Comparison of ENCODE assay signal across 12 mouse cellular contexts in genomic region chr5:139326111-139326696, GRCm38 (mm10). TPM values are rescaled to one million over a fixed set of nuclear protein-coding genes. Genes with fewer than 3 reads are reported as not detected.
A peak's percentile ranks its signal among the peaks of the same experiment; 100 is the strongest.
DNase-seq lines count a peak whose midpoint lies in the region; ATAC-seq and TF ChIP-seq lines count a peak whose summit lies in the region.
"Had no signal": no experiment of that assay in that cellular context is flagged by ENCODE, and none has a peak within 500 bp of the region (broad histone marks: within the 10 kb centered on the region; RNA-seq: fewer than 3 reads in every experiment).

No protein-coding gene starts in this region.

- peaks cover 12% of the 10 kb centered on the region for H3K4me1 ChIP-seq in kidney, postnatal 0 days (replicated peaks; ENCODE audit: insufficient read depth, low read length)
- H3K4me1 ChIP-seq in kidney, adult 2 months (ENCODE audit: control insufficient read depth, insufficient read depth, low read length): 0 out of 2 replicates have a peak, but pooled peaks cover 3% of the 10 kb centered on the region
- peaks cover 13% of the 10 kb centered on the region for H3K4me1 ChIP-seq in ES-Bruce4 (ENCODE audit: control insufficient read depth, insufficient read depth, low read length)
- H3K4me1 ChIP-seq in intestine, postnatal 0 days (replicated peaks; ENCODE audit: control insufficient read depth, insufficient read depth, low read length): 0 out of 2 replicates have a peak, but pooled peaks cover 7% of the 10 kb centered on the region
- peaks cover 24% of the 10 kb centered on the region for H3K4me1 ChIP-seq in embryonic facial prominence, embryonic 10.5 days

- no peak overlapping the region for H3K4me3 ChIP-seq in kidney, postnatal 0 days (replicated peaks; ENCODE audit: low read depth, low read length)
- H3K4me3 ChIP-seq in kidney, adult 2 months (ENCODE audit: insufficient read depth, low read depth, low read length): no peak overlapping the region
- no peak overlapping the region for H3K4me3 ChIP-seq in ES-Bruce4 (ENCODE audit: low read depth, low read length)
- no peak overlapping the region for H3K4me3 ChIP-seq in intestine, postnatal 0 days (ENCODE audit: low read depth, low read length)
- no peak overlapping the region for H3K4me3 ChIP-seq in embryonic facial prominence, embryonic 10.5 days

- WGBS in kidney, postnatal 0 days: 63% methylated on average over 13 of the region's 13 CpGs
- 68% methylated on average over 13 of the region's 13 CpGs for WGBS in kidney, adult 2 months
- 68% methylated on average over 13 of the region's 13 CpGs for WGBS in intestine, postnatal 0 days
- 67% methylated on average over 13 of the region's 13 CpGs for WGBS in embryonic facial prominence, embryonic 10.5 days

- TF ChIP-seq EP300 in ES-Bruce4 (IDR thresholded peaks at IDR 0.05; ENCODE audit: insufficient read depth, low read depth, low read length): no peak

- H3K36me3 ChIP-seq in kidney, postnatal 0 days (ENCODE audit: insufficient read depth, low read length): no peaks in the 10 kb centered on the region
- no peaks in the 10 kb centered on the region for H3K36me3 ChIP-seq in kidney, adult 2 months (ENCODE audit: control insufficient read depth, insufficient read depth, low read length)
- H3K36me3 ChIP-seq in ES-Bruce4 (ENCODE audit: control insufficient read depth, insufficient read depth, low read length, poor library complexity, severe bottlenecking): no peaks in the 10 kb centered on the region
- H3K36me3 ChIP-seq in intestine, postnatal 0 days (ENCODE audit: control insufficient read depth, insufficient read depth): no peaks in the 10 kb centered on the region
- no peaks in the 10 kb centered on the region for H3K36me3 ChIP-seq in embryonic facial prominence, embryonic 10.5 days (replicated peaks)

- H3K4me2 ChIP-seq in kidney, postnatal 0 days (ENCODE audit: low read length): no peak overlapping the region
- no peak overlapping the region for H3K4me2 ChIP-seq in intestine, postnatal 0 days (replicated peaks; ENCODE audit: low read depth)

- no peak for DNase-seq in kidney, postnatal 0 days (ENCODE audit: low spot score)
- DNase-seq in kidney, adult 2 months: no peak
- DNase-seq in CD4-positive helper T cell, adult 2 months (ENCODE audit: low read depth, low spot score): peak; percentile 39
- no peak for DNase-seq in c-Kit-positive CD71-positive TER-119-positive erythroid progenitor cells, embryonic 14.5 days (ENCODE audit: low spot score)
- no peak for DNase-seq in left cerebral cortex, adult 18-20 months (ENCODE audit: low spot score in 2 of 2)
- no peak for DNase-seq in embryonic facial prominence, embryonic 10.5 days (ENCODE audit: low spot score)

- no peak for ATAC-seq in kidney, postnatal 0 days (replicated peaks; ENCODE audit: low FRiP score, low read depth)
- no peak for ATAC-seq in intestine, postnatal 0 days

- TF ChIP-seq CTCF in kidney, postnatal 0 days (IDR thresholded peaks at IDR 0.05; ENCODE audit: low read depth): peak; percentile 37; the same call in 1 of the 2 replicates
- no peak for TF ChIP-seq CTCF in kidney, adult 2 months (conservative IDR thresholded peaks at IDR 0.05; ENCODE audit: insufficient read depth, insufficient read length, low read depth, low read length)
- no peak for TF ChIP-seq CTCF in ES-Bruce4 (IDR thresholded peaks at IDR 0.05; ENCODE audit: low read depth, low read length)
- peak; percentile 60 for TF ChIP-seq CTCF in intestine, postnatal 0 days (IDR thresholded peaks at IDR 0.05; ENCODE audit: low read depth)

- H3K27ac ChIP-seq in kidney, postnatal 0 days: no peak overlapping the region
- H3K27ac ChIP-seq in kidney, adult 2 months (ENCODE audit: insufficient read depth, low read depth, low read length): no peak overlapping the region
- H3K27ac ChIP-seq in ES-Bruce4 (ENCODE audit: insufficient read depth, low read length): peak overlapping the region; percentile 3; the same call in 1 of the 2 replicates
- no peak overlapping the region; the same call in 1 of the 2 replicates for H3K27ac ChIP-seq in intestine, postnatal 0 days (ENCODE audit: low read depth, low read length)
- no peak overlapping the region for H3K27ac ChIP-seq in embryonic facial prominence, embryonic 10.5 days (replicated peaks)
- H3K27ac ChIP-seq: gastrocnemius, adult 2 months had no signal

- no peak overlapping the region for H3K9ac ChIP-seq in kidney, postnatal 0 days (ENCODE audit: low read depth, low read length)
- no peak overlapping the region for H3K9ac ChIP-seq in ES-Bruce4 (ENCODE audit: low read depth, poor library complexity, severe bottlenecking)
- H3K9ac ChIP-seq in intestine, postnatal 0 days (ENCODE audit: low read depth, low read length): no peak overlapping the region

- H3K9me3 ChIP-seq in kidney, postnatal 0 days (replicated peaks; ENCODE audit: low read length): no peaks in the 10 kb centered on the region
- H3K9me3 ChIP-seq in ES-Bruce4 (replicated peaks; ENCODE audit: control insufficient read depth, insufficient read depth, low read length, poor library complexity, severe bottlenecking): no peaks in the 10 kb centered on the region
- no peaks in the 10 kb centered on the region for H3K9me3 ChIP-seq in intestine, postnatal 0 days (ENCODE audit: control insufficient read depth)
- H3K9me3 ChIP-seq in embryonic facial prominence, embryonic 10.5 days: no peaks in the 10 kb centered on the region

- no peak for TF ChIP-seq POLR2A in kidney, adult 2 months (IDR thresholded peaks at IDR 0.05; ENCODE audit: low read depth, low read length)
- TF ChIP-seq POLR2A in ES-Bruce4 (IDR thresholded peaks at IDR 0.05; ENCODE audit: insufficient read depth, low read length): no peak

- H3K27me3 ChIP-seq in kidney, postnatal 0 days (ENCODE audit: insufficient read depth, low read length): peaks cover 16% of the 10 kb centered on the region; the same call in 1 of the 2 replicates
- H3K27me3 ChIP-seq in kidney, adult 2 months (replicated peaks; ENCODE audit: control insufficient read depth, insufficient read depth, low read length): no peaks in the 10 kb centered on the region
- H3K27me3 ChIP-seq in ES-Bruce4 (ENCODE audit: control insufficient read depth, insufficient read depth, low read length, poor library complexity, severe bottlenecking): no peaks in the 10 kb centered on the region
- H3K27me3 ChIP-seq in intestine, postnatal 0 days (replicated peaks; ENCODE audit: control insufficient read depth, insufficient read depth, low read length): no peaks in the 10 kb centered on the region
- H3K27me3 ChIP-seq in embryonic facial prominence, embryonic 10.5 days (replicated peaks; ENCODE audit: low read depth, poor library complexity, severe bottlenecking): peaks cover 58% of the 10 kb centered on the region

RNA-seq across cellular contexts. Expression of gene Adap1, which starts 0.8 kb away (rescaled TPM):
- 6.5 and 6.9 TPM in 2 replicates for polyA plus RNA-seq in kidney, postnatal 0 days (2015; fragmentation: Nextera tagmentation; extraction: Ambion mirVana)
- polyA plus RNA-seq in kidney, adult 2 months (2012; rRNA removed): 29.5 and 34.2 TPM in 2 replicates
- 16.5 and 17.0 TPM in 2 replicates for polyA plus RNA-seq in ES-Bruce4 (2011; ENCODE audit: insufficient read depth, insufficient read length, low read depth, missing spikeins)
- polyA plus RNA-seq in intestine, postnatal 0 days (2015; fragmentation: Nextera tagmentation; extraction: Ambion mirVana): 33.4 and 33.8 TPM in 2 replicates
- total RNA-seq in left cerebral cortex, adult 18-20 months (2021): 100 to 1,000 TPM; 229 to 237 TPM
- 0.51 and 0.54 TPM in 2 replicates for polyA plus RNA-seq in embryonic facial prominence, embryonic 10.5 days (2016; fragmentation: Nextera tagmentation; extraction: Ambion mirVana)

RNA-seq across cellular contexts. Expression of gene Cox19, which starts 25.0 kb away (rescaled TPM):
- polyA plus RNA-seq in kidney, postnatal 0 days (2015; fragmentation: Nextera tagmentation; extraction: Ambion mirVana): 116 TPM in 2 replicates
- 114 and 125 TPM in 2 replicates for polyA plus RNA-seq in kidney, adult 2 months (2012; rRNA removed)
- polyA plus RNA-seq in ES-Bruce4 (2011; ENCODE audit: insufficient read depth, insufficient read length, low read depth, missing spikeins): 19.9 and 26.1 TPM in 2 replicates
- polyA plus RNA-seq in intestine, postnatal 0 days (2015; fragmentation: Nextera tagmentation; extraction: Ambion mirVana): 181 and 184 TPM in 2 replicates
- 10 to 100 TPM; 66.8 to 67.7 TPM for total RNA-seq in left cerebral cortex, adult 18-20 months (2021)
- 116 and 122 TPM in 2 replicates for polyA plus RNA-seq in embryonic facial prominence, embryonic 10.5 days (2016; fragmentation: Nextera tagmentation; extraction: Ambion mirVana)

RNA-seq across cellular contexts. Expression of gene Cyp2w1, which starts 26.2 kb away (rescaled TPM):
- not detected in 2 replicates for polyA plus RNA-seq in kidney, postnatal 0 days (2015; fragmentation: Nextera tagmentation; extraction: Ambion mirVana)
- polyA plus RNA-seq in kidney, adult 2 months (2012; rRNA removed): not detected in 2 replicates
- not detected in 2 replicates for polyA plus RNA-seq in ES-Bruce4 (2011; ENCODE audit: insufficient read depth, insufficient read length, low read depth, missing spikeins)
- polyA plus RNA-seq in intestine, postnatal 0 days (2015; fragmentation: Nextera tagmentation; extraction: Ambion mirVana): 15.8 and 18.1 TPM in 2 replicates
- total RNA-seq in left cerebral cortex, adult 18-20 months (2021): not detected
- polyA plus RNA-seq in embryonic facial prominence, embryonic 10.5 days (2016; fragmentation: Nextera tagmentation; extraction: Ambion mirVana): not detected in 2 replicates
- total RNA-seq: gastrocnemius, adult 2 months; left cerebral cortex, postnatal 4 days had no signal
- polyA plus RNA-seq: heart, postnatal 0 days; macrophage had no signal

RNA-seq across cellular contexts. Expression of gene Gpr146, which starts 51.3 kb away (rescaled TPM):
- polyA plus RNA-seq in kidney, postnatal 0 days (2015; fragmentation: Nextera tagmentation; extraction: Ambion mirVana): 7.6 and 7.8 TPM in 2 replicates
- polyA plus RNA-seq in kidney, adult 2 months (2012; rRNA removed): 39.1 and 43.0 TPM in 2 replicates
- 0.82 and 0.91 TPM in 2 replicates for polyA plus RNA-seq in ES-Bruce4 (2011; ENCODE audit: insufficient read depth, insufficient read length, low read depth, missing spikeins)
- 2.5 and 2.6 TPM in 2 replicates for polyA plus RNA-seq in intestine, postnatal 0 days (2015; fragmentation: Nextera tagmentation; extraction: Ambion mirVana)
- 10 to 100 TPM; 10.6 to 13.0 TPM for total RNA-seq in left cerebral cortex, adult 18-20 months (2021)
- 1.7 and 2.5 TPM in 2 replicates for polyA plus RNA-seq in embryonic facial prominence, embryonic 10.5 days (2016; fragmentation: Nextera tagmentation; extraction: Ambion mirVana)

Comparison
In these comparisons a context has a peak if more than half of its experiments do, and no peak if none do; other contexts are left out.
1. CTCF ChIP-seq: peak in kidney, postnatal 0 days (single experiment) and intestine, postnatal 0 days (single experiment); none in kidney, adult 2 months (single experiment) and ES-Bruce4 (single experiment).
2. RNA of gene Cyp2w1, which starts 26.2 kb away (polyA plus RNA-seq): 15.8 to 18.1 TPM in intestine, postnatal 0 days; not detected in kidney, postnatal 0 days, not detected in kidney, adult 2 months, not detected in ES-Bruce4 and not detected in embryonic facial prominence, embryonic 10.5 days; every median in the first group is over 10 times any median in the second.